Mouse (Mus musculus): ENCODE data around the gene Ppfia1.
A peak's percentile ranks its signal among the peaks of the same experiment; 100 is the strongest.

Ppfia1 gene

DNA sequence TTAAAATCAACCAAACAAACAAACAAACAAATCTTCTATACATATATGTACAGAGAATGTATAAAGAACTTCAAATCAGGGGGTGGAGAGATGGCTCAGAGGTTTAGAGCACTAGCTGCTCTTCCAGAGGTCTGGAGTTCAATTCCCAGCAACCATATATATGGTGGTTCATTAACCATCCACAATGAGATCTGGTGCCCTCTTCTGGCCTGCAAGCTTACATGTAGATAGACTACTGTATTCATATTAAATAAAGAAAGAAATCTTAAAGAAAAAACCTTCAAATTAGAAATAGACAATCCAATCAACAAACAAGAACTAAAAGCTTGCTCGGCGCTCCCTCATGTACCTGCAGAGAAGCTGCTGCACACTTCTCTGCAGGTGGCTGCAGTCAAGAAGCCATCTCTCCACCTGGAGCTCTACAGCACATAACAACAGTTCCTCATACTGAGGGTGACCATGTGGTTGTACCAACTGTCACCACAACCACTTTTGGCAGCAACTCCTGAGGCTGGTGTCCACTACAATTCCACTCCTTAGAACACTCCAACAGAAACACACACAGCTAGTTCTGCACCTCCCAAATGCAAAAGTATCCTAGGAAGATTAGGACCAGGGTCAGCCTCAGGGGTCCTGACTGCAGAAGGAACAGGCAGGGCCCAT is 3.5 kb downstream of the Ppfia1 start:
- DNase-seq (ENCODE audit: low spot score in 2 of 2), result no peak

DNA sequence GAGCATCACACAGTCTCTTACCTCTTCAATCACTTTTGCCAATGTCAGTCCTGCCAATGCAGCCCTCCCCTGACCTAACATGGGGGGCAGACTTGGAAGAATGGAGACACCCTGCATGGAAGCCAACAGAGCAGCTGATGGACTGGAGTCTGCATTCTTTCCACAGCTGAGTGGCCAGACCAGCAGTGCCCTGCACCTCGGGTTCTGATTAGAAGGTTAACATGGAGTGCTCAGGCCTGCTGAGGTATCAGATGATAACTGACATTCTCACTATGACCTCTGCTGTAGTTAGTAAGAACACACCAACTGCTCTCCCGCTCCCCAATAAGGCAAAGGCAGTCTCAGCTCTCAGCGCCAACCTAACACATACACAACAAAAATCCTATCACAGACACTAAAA is 8.3 kb downstream of the Ppfia1 start:
- no peak for DNase-seq (ENCODE audit: low spot score in 2 of 2)

DNA sequence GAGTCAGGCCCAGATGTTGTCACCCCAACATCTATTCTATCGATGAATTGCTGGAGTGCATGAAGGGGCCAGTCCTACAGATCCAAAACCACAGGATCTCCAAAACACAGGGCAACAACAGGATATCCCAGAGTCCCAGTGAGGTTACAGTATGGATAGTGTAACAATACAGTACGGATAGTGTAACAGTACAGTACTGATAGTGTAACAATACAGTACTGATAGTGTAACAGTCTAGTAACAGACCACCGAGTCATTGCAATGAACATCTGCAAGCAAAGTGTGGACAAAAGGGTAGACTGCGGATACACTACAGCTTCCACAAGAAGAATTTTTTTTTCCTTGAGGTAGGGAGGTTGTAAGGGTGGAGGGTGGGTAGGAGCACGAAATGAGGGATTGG is 12.2 kb downstream of the Ppfia1 start:
- no peak for DNase-seq (ENCODE audit: low spot score in 2 of 2)

DNA sequence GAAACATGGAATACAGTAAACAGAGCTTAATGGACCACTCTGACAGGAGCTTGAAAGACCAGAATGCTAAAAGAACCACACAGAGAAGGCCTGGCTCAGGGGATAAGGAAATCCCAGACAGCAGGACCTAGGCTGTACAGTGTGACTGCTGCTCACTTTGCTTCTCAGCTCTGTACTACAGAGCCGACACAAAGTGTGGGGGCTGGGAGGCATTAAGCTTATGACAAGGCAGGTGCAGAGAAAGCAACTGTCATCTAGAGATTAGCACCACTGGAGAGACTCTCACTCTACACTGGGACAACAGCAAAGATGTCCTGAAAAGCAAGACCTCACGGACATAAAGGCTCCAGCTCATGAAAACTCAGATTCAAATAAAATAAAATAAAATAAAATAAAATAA is 14.4 kb downstream of the Ppfia1 start:
- DNase-seq (ENCODE audit: low spot score in 2 of 2), result peak in 1 of 2 experiments; percentile 31

DNA sequence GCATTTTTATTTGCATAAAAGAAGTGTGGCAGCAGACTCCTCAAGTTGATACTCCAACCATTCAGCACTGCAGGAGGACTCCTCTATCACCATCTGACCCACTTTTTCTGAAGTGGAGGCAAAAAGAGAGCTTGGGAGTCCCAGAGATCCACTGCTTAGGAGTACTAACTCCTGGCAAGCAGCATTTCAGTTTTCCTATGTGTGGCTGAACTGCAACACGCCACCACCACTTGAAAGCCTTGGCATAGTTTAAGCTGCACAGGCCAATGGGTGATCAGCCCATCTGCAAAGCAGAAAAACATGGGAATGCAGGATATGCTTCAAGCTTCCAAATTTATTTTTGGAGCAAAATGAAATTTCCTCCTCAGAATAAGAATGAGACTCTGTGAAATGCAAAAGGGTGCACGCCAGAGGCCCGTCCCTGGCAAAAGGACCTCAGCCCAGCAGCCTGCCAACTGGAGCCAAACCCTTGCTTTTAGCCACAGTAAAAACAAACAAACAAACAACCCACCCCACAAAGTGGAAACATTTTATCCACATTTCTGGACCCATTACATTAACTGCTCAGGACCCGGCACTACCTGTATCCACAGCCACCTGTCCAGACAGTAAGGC is 15.4 kb downstream of the Ppfia1 start:
- DNase-seq (ENCODE audit: low spot score in 2 of 2), result no peak

DNA sequence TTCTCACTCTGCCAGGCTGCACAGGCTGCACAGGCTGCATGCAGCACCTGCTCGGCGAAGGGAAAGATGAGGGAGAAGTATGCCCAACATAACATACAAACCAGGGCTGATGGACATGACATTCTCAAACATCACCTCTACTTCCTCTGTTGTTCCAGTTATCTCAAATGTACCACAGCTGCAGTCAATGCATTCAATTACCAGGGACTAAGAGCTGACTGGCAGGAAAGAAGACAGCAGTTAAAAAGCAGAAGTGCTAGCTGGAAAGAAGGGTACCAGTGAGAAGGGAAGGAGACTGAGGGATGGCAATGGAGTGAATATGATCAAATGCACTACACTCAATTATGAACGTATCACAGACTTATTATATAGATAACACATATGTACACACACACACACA is 17.2 kb downstream of the Ppfia1 start:
- DNase-seq (ENCODE audit: low spot score in 2 of 2), result no peak

DNA sequence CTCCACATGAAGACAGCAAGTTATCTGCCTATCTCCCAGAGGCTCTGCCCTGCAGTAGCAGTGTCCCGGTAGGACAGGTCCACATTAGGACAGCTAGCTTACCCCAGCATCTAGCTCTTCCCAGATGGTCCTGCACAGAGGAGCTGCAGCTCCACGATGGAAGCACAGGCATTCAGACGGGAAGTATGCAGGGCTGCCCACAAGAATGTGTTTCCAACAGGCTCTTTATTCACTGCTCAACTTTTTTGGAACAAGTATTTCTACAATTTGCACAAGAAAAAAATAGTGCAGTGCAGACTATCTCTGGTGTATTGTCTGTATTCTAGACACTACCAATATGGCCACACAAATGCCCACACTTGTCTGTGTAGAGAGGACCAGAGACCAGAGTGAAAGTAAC is 18.8 kb downstream of the Ppfia1 start:
- no peak for DNase-seq (ENCODE audit: low spot score in 2 of 2)

DNA sequence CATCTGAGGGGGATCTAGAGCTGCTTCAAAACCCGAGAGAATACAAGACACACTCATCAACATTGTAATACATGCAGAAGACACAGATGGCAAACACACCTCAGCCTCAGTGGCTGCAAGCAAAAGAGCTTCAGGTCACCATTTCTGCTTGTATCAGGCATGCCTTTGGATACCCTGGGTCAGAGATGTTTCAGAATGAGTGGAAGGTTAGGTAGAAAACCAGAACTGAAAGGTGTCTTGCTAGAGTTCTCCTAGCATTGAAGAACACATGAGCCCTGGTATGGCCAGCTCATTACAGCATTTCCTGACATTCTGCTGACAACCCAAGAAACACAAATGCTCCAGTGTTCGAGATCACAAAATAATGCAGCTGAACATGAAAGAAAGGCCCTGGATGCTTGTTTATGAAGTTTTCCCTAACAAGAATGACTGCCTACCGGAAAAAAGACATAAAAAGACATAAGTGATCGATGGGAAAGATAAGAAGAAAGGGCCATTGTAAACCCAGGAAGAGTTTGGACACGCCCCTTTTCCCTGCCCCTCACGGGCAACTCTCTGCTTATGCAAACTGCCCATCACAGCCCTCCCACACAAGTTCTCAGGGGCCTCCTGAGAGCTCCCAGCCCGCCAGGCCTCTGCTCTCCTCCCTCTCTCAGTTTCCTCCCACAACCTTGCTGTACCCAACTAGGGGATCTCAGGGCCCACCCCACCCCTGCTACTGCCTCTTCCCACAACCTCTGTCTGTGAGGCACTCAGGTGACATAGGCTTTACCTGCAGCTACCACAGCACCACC is 21.7 kb downstream of the Ppfia1 start:
- DNase-seq (ENCODE audit: low spot score in 2 of 2), result no peak

DNA sequence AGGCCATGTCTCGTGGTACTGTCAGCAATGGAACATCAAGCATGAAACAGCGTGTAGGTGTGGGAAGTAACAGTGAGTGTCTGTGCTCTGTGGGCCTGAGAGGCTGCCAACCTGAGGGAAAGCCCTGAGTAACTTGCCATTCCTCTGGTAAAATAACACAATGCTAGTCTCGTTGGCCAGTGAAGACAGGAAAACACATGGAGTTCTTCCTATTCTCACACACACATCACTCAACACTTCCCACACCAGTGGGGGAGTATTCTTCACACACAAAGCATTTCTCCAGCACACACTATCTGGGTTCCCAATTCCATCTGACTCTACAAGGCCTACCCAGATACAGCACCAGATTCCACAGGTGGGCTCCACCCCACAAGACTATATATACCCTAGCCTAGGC is 23.7 kb downstream of the Ppfia1 start:
- DNase-seq (ENCODE audit: low spot score in 2 of 2), result no peak

DNA sequence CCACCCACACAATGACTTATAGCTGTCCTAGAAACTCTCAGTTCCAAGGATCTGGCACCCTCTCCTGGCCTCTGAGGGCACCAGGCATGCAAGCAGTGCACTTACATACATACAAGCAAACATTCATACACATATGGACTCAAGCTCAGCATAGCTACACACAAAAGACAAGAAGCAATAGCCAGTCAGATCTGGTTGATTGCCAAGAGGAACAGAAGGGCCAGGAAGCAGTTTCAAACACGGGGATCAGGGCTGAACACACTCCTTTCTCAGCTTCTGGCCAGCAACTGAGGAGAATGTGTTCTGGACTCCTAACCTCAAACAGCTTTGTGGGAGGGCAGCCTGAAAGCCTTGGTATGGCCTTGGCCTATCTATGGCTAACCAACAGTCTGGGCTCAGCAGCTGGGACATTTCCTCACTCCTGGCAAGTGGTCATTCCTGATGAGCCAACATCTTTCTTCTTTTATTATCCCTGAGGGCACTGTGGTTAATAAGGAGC is 25.8 kb downstream of the Ppfia1 start:
- DNase-seq (ENCODE audit: low spot score in 2 of 2), result no peak

DNA sequence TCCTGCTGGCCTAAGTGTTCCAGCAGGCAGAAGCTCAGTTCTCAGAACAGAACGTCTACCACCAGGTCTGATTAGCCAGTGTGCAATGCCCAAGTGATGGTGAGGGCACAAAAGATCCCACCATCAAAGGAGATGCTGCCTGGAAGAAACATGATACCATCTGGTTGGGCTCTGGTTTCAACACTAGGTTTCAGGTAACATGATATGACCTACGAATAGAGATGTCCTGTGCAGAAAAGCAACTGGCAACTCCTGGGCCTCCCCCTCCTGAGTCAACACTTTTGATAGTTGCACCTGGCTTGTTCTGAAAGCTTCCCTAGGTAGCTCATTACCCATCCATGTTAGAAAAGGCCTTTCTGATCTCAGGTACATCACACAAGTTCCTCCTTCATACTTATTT is 26.9 kb downstream of the Ppfia1 start:
- DNase-seq (ENCODE audit: low spot score in 2 of 2), result no peak

DNA sequence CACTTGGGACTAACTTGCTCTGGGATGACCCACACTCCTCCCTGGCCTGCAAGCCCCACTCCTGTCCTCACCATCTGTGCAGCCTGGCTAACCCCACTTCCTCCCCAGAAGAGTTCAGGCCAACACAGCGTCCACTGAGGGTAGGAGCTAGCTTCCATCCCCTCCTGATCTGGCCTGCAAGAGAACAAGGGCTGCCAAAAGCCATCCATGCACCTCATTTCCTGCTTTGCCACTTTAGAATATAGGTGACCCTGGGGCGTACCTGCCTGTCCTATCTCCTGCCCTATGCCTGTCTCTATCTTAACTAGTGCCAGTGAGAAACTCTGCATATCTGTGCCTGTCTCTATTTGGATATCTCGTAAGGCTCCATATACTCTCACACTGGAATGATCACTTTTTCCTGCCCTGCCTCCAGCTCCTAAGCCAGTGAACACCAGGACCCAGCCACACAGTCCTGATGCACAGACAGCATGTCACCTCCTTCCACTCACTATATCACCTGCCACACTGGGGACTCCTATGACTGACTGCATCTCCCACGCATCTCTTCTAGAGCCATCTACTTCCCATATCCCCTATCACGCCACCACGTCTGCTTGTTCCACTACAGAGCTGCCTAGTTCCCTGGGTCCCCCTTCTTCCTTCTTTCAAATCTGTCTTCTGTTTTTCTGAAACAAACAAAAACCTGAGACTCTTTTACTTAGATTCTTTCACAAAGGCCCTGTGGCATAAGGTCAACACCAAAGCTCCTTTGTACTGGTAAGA is 28.9 kb downstream of the Ppfia1 start:
- DNase-seq (ENCODE audit: low spot score in 2 of 2), result no peak

DNA sequence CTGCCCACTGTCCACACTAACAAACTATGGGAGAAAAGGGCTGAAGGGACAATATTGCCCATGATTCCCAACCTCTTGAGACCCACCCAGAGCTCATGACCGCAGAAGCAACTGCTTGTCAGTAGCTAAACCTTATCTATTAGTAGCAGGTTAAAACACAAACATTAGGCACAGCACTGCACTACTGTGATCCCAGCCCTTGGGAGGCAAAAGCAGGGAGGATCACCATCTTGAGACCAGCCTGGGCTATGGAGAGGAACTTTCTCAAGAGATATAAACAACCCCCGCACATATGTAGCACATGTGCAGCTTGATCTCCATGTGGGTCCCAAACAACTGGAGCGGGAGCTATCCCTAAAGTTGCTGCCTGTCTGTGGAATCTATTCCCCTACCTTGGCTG is 30.1 kb downstream of the Ppfia1 start:
- peak; percentile 26 to 50 for DNase-seq (ENCODE audit: low spot score in 2 of 2)

DNA sequence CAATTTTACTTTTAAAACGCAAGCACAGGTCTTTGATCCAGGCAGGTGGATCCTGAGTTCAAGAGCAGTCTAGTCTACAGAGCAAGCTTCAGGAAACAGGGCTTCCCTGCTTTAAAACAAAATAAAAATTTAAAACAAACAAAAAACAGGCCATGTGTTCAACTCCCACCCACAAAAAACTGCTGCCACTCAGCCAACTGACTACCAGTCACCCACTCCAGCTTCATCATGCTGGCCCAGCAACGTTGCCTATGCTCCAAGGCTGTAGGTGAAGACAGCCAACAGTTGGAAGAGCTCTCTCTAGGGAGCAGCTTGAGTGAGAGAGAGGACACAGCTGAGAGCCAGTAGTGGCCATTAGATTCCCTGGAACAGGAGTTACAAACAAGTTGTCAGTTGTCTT is 31.6 kb downstream of the Ppfia1 start:
- no peak for DNase-seq (ENCODE audit: low spot score in 2 of 2)

DNA sequence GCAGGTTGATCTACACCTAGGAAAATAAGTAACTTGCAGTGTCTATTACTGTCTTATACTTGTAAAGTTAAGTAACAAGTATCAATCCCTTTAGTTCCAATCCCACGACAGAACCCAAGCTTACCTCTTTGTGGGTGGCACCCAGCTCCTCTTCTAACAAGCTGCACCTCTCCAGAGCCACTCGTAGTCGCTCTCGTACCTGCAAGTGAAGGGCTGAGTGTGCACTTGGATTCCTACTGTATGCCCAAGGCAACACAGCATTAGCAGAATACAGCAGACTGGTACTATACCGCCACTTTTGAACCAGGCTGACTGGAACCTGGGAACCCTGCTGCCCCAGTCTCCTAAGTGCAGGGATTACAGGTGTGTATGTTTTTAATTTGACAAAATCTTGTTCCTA is 33.7 kb downstream of the Ppfia1 start:
- no peak for DNase-seq (ENCODE audit: low spot score in 2 of 2)

DNA sequence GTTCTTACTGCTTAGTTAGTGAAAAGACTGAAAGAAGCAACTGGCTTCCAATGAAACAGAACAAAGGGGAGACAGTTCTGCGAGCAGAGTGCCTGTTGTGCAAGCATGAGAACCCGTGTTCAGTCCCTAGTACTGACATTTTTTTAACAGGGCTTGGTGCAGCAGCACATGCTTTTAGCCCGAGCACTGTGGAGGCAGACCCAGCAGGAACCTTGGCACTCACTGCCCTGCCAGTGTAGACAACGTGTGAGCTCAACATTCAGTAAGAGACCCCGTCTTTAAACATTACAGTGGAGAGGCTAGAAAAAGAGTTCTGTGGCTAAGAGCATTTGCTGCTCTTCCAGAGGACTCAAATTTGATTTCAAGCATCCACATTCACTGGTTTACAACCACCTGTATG is 36.8 kb downstream of the Ppfia1 start:
- no peak for DNase-seq (ENCODE audit: low spot score in 2 of 2)

DNA sequence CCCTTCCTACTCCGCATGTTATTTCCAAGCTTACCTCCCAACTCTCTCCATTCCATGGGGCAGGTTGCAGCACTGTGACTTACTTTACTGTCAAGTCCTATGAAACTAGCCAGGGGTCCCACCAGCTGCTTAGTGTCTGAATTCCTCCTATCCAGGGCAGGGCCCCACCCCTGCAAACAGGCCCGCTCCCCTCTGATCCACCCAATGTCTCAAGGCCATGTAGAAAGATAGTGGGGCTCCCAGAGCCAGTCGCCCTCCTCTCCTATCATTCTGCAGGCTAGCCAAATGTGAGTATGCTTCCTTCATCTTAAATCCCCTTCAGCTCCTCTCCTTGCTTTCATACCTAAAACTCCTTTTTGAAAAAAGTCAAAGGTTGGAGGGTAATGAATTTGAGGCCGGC is 44.4 kb downstream of the Ppfia1 start:
- DNase-seq (ENCODE audit: low spot score in 2 of 2), result no peak

DNA sequence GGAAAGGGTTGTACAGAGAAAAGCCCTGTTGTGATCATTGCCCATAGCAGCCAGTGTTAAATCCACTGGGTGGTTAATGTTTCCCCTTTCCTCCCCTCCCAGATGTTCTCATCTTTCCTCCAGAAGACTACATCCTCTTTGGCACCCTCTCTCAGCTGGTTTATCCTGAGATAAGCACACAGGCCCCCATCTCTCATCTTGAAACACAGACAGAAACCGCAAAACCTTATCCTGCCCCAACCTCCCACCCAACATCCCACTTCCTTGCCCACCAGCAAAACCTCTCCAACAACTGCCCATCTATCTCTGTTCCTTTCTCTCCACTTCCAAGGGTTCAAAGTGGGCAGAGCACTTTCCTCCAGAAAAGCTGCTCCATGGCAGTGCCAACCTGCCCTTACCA is 46.7 kb downstream of the Ppfia1 start:
- no peak for DNase-seq (ENCODE audit: low spot score in 2 of 2)

DNA sequence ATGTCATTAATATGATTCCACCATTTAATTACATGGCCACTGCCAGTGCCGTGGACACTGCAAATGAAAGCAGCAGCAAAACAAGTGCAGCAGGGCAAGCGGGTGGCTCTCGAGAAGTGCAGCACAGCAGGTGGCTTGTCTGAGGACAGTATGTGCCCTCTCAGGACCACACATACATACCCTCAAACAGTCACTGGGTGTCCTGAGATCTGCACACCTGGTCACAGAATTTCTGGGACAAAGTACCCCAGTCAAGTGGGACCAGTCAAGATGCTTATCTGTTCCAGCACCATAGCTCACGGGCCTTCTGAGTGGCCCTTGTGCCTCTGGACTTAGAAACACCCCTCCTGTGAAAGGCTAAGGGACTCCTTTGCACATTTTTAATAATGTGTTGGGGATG is 49.6 kb downstream of the Ppfia1 start:
- no peak for DNase-seq (ENCODE audit: low spot score in 2 of 2)

DNA sequence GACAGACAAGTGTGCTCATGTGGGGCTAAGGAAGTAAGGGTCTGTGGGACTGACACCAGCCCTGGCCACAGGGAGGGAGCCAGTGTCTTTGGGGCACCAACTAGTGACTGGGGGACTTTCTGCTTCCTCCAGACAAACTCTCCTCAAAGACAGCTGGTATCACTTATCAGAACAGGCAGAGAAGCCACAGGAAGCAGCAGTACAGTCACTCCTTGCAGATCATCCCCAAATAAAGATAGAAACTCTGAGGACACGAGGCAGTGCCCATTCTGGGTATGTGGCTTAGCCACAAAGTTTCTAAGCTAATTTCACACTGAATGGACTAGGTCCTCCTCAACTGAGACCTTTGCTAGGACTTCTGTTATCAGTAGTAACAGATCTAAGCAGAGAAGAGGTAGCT is 60.6 kb downstream of the Ppfia1 start:
- no peak for DNase-seq (ENCODE audit: low spot score in 2 of 2)

DNA sequence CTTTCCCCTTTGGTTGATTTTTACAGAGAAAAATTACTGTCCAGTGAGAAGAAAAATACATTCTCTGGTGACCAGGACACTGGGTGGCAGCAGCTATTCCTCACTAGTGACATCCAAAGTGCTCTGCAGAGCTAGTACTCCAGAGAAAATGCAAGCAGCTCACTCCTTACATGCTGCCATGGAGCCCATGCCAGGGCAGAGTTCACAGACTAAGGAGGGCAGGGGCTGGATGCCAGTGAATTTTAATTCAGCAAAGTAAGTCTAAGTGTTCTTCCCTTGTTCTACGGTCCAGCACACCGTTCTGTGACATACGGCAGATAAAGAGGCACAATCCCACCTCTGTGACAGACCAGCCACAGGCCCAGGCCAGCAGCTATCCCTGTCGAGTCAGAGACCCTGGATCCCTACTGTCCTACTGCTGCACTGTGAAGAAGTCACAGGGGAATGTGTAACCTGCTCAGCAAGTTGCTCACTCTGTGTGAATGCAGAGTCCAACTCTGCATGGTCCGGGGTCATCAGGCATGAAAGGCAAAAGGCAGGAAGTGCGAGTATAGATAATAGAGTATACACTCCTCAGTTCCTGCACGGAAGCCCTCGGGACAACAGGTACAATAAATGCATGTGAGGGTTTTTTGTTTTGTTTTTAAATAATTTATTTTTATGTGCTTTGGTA is 63.2 kb downstream of the Ppfia1 start:
- no peak for DNase-seq (ENCODE audit: low spot score in 2 of 2)

All from spleen, postnatal 10 days (tissue).